Mouse (Mus musculus) kidney, embryonic 15.5 days (tissue): ENCODE data around the gene Phc2. TPM values are rescaled to one million over a fixed set of nuclear protein-coding genes. Genes with fewer than 3 reads are reported as not detected.
A peak's percentile ranks its signal among the peaks of the same experiment; 100 is the strongest.

Experiments
- ATAC-seq: fragments of 200-750 bp; cut with Nextera tagmentation; replicated peaks from 2 replicates; pipeline ENCODE4 v1.8.0; 2017; ENCODE audit warnings: moderate TSS enrichment; ENCODE audit not compliant: low FRiP score
- H3K27ac ChIP-seq: fragments of 300-500 bp; sonication (generic); 2 replicates; pipeline ENCODE4 v1.5.1; 2015; ENCODE audit warnings: mild to moderate bottlenecking, inconsistent platforms
- H3K27me3 ChIP-seq: fragments of 300-500 bp; sonication (generic); 2 replicates; pipeline ENCODE4 v1.6.1; 2015; ENCODE audit warnings: inconsistent platforms
- H3K36me3 ChIP-seq: fragments of 300-500 bp; sonication (generic); 2 replicates; pipeline ENCODE4 v1.6.1; 2015; ENCODE audit warnings: inconsistent platforms
- H3K4me1 ChIP-seq: fragments of 300-500 bp; sonication (generic); 2 replicates; pipeline ENCODE4 v1.6.1; 2015; ENCODE audit warnings: inconsistent platforms
- H3K4me2 ChIP-seq: fragments of 300-500 bp; sonication (generic); 2 replicates; pipeline ENCODE4 v1.6.1; 2015; ENCODE audit warnings: moderate library complexity, mild to moderate bottlenecking, inconsistent platforms
- H3K4me3 ChIP-seq: fragments of 300-500 bp; sonication (generic); replicated peaks from 2 replicates; pipeline ENCODE4 v1.5.1; 2015; ENCODE audit warnings: mild to moderate bottlenecking, inconsistent platforms
- H3K9ac ChIP-seq: fragments of 300-500 bp; sonication (generic); 2 replicates; pipeline ENCODE4 v1.6.1; 2015; ENCODE audit warnings: mild to moderate bottlenecking, inconsistent platforms
- H3K9me3 ChIP-seq: fragments of 300-500 bp; sonication (generic); replicated peaks from 2 replicates; pipeline ENCODE4 v1.6.1; 2016; ENCODE audit warnings: inconsistent platforms
- WGBS: fragments of 180-500 bp; shearing (Covaris S2); methylation state at CpG from one replicate; pipeline ENCODE4 v1.1.7; 2015; ENCODE audit warnings: mixed read lengths; 5-methylcytosine and 5-hydroxymethylcytosine counted together
- polyA plus RNA-seq: library from polyadenylated mRNA; unstranded; fragments of >200 nt; fragmentation: Nextera tagmentation; extraction: Ambion mirVana; gene quantifications from 2 replicates; pipeline ENCODE4 v1.2.1, GENCODE M21; 2015

Gene Phc2
- polyA plus RNA-seq, 1 experiment from 2014 or later: 40.3 TPM

DNA sequence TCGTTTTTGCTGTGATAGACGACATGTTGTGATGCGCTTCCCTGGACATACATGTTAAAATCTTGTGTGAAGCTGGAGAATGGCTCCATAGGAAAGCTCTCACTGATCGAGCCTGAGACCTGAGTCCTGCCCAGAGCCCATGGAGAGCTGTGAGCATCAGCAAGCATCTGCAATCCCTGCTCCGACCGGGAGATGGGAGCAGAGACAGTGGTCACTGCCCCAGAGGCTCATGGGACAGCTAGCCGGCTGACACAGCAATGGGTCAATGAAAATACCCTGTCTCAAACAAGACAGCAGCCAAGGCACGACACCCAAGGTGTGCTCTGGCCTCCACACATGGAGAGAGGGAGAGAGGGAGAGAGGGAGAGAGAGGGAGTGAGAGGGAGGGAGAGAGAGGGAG is 26.6 kb downstream of the Phc2 start:
- ATAC-seq: no peak
- Histone ChIP-seq H3K9me3 (no peaks in the 10 kb centered on the region), H3K9ac (no peak overlapping the region), H3K4me1 (peaks cover 14% of the 10 kb centered on the region), H3K27ac (no peak overlapping the region), H3K27me3 (no peaks in the 10 kb centered on the region), H3K4me3 (no peak overlapping the region), H3K4me2 (no peak overlapping the region), H3K36me3 (no peaks in the 10 kb centered on the region)
- WGBS: 61% methylated on average over 8 of the region's 8 CpGs

DNA sequence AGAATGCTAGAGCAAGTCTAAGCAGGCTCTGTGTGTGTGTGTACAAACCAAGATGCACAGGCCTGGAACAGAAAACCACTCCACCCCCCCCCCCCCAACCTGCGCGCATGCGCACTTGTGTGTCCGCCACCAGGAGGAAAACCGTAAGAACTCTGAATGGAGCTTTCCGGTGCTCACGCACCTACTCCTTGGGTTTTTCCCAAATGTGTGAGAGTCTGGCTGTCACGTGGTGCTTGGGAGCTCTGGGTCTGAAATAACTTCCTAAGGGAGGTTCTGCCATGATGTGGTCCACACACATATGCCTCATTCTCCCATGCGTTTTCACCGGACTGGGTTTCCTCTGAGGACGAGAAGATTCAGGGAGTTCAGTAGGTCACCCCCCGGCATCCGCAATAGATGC is 27.8 kb downstream of the Phc2 start:
- H3K27ac ChIP-seq: no peak overlapping the region
- whole genome bisulfite sequencing: 91% methylated on average over 13 of the region's 13 CpGs
- no peak overlapping the region for H3K4me2 ChIP-seq
- H3K36me3 ChIP-seq: no peaks in the 10 kb centered on the region
- ATAC-seq: no peak
- no peaks in the 10 kb centered on the region for H3K27me3 ChIP-seq
- no peak overlapping the region for H3K4me3 ChIP-seq
- H3K9me3 ChIP-seq: no peaks in the 10 kb centered on the region
- H3K4me1 ChIP-seq: peaks cover 14% of the 10 kb centered on the region
- H3K9ac ChIP-seq: no peak overlapping the region

DNA sequence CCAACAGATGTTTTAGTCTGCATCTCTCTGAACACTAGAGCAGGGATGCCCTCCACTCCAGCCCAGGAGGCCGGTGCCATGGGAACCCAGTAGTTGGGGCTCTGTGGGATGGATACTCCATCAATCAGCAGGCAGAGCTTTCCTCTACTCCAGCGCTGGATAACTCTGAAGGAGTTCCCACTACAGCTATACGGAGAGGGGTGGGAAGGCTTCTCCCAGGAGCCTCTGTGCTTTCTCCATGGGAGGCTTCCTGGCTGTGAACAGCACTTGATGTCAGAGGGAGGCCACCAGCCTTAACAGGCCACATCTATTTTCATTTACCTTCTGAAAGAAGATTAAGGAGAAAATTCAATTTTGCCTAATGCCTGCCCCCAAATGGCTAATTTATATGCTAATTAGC is 29.2 kb downstream of the Phc2 start:
- Histone ChIP-seq H3K27ac (no peak overlapping the region), H3K9me3 (no peaks in the 10 kb centered on the region)
- WGBS: 53% methylated on average over 3 of the region's 3 CpGs

DNA sequence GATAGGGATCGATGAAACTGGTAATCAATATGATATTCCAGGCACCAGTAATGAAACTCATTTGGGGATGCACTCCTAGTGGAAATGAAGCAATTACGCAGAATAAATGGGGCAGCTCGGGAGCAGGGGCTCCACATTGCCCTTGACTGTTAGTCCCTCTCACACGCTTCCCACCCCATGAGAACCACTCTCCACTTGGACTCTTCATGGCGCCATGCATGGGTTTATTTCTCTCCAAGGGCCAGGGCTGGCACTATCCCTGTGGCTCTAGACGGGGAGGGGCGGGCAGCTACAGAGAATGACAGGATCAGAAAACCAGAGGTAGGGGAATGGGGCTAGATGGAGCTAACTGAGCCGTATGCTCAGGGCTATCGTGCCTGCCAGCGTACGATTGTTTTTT is 29.6 kb downstream of the Phc2 start:
- no peak for ATAC-seq
- Histone ChIP-seq H3K27ac (no peak overlapping the region), H3K4me3 (no peak overlapping the region), H3K36me3 (no peaks in the 10 kb centered on the region), H3K4me2 (no peak overlapping the region), H3K9ac (no peak overlapping the region), H3K27me3 (no peaks in the 10 kb centered on the region), H3K4me1 (peaks cover 19% of the 10 kb centered on the region), H3K9me3 (no peaks in the 10 kb centered on the region)
- WGBS: 84% methylated on average over 11 of the region's 11 CpGs

More for the DNA sequence above, 29.2 kb downstream of the Phc2 start:
- ATAC-seq: no peak
- Histone ChIP-seq H3K4me2 (no peak overlapping the region), H3K4me3 (no peak overlapping the region), H3K9ac (no peak overlapping the region), H3K27me3 (no peaks in the 10 kb centered on the region), H3K4me1 (peaks cover 18% of the 10 kb centered on the region), H3K36me3 (no peaks in the 10 kb centered on the region)

DNA sequence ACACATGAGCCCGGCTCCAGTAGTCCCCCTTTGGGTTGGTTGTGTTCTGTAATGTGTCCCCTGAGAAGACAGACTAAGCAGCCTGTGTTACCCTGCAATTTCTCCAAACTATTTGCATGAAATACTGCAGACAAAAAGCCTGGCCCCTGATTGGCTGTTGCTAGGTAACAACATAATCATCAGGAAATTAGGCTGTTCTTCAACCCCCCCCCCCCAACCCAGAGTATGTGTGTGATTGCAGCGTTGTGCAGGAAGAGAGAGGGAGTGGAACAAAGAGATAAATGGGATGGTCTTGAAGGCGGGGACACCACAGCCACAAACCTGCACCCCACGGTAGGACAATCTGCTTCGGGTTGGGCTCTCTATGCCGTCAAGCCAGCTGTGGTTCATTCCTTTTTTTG is 34.0 kb downstream of the Phc2 start:
- no peak overlapping the region for H3K27ac ChIP-seq
- no peak overlapping the region for H3K9ac ChIP-seq
- peaks cover 58% of the 10 kb centered on the region for H3K4me1 ChIP-seq
- H3K4me2 ChIP-seq: no peak overlapping the region
- no peaks in the 10 kb centered on the region for H3K27me3 ChIP-seq
- no peaks in the 10 kb centered on the region for H3K9me3 ChIP-seq
- H3K4me3 ChIP-seq: no peak overlapping the region
- no peaks in the 10 kb centered on the region for H3K36me3 ChIP-seq
- 43% methylated on average over 6 of the region's 6 CpGs for WGBS
- ATAC-seq: no peak

DNA sequence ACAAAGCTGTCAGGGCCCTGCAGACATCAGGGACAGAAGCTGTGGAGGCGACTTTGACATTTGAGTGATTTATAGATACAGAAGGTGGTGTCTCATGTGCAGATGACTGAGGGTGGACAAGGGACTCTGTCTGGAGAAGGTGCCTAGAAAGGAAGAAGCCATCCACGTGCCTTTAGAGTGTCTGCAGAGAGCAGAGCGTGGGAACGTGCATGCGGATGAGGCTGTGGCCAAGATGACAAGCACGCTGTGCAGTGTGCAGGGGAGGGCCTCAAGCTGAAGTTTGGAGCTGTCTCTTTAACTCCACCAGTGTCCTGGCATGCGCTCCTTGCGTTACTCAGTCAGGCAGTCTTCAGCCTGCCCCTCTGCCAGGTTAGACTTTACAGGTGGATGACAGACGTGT is 34.5 kb downstream of the Phc2 start:
- Histone ChIP-seq H3K4me1 (peaks cover 63% of the 10 kb centered on the region), H3K27ac (no peak overlapping the region), H3K4me2 (no peak overlapping the region), H3K4me3 (no peak overlapping the region), H3K9me3 (no peaks in the 10 kb centered on the region), H3K36me3 (no peaks in the 10 kb centered on the region), H3K27me3 (no peaks in the 10 kb centered on the region), H3K9ac (no peak overlapping the region)
- 58% methylated on average over 9 of the region's 9 CpGs for WGBS
- no peak for ATAC-seq

DNA sequence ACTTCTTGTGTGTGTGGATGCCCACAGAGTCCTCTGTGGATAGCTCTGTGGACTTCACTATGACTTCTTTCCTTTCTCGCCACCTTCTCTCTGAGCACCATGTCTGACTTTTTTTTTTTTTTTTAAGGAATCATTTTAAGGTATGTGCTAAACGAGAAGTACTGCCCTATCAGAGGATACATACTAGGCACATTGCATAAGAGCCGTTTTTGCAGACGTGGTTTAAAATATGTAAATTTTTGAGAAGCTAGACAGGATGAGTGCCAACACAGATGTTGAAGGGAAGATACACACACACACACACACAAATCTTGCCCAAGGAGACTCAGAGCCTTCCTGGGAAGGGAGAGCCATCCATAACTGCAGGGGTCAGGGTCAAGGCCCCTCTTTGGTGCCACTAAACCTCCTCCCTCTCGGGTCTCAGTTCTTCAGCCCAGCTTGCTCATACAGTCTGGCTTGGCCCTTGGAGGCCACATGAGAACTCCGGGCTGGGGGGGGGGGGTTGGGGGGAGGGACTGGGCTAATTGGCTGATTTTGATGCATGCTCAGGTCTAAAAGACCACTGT is 35.3 kb downstream of the Phc2 start:
- 58% methylated on average over 6 of the region's 6 CpGs for WGBS

DNA sequence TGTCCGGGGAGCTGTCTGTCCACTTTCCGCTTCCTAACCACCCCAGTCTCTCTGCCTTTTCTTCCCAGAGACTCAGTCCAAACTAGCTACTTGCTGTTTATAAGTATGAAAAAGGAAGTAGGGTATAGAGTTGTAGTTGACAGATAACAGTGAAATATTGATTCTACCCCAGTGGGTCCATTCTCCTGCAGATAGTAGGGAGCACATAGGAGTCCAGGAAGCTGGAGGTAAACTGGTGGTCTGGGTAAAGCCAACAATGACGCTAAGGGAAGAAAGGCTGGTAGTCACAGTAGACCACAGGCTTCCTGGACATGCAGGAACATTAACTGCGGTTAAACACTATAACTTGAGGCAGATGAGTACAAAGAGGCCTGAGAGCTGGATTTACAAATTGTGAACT is 36.7 kb downstream of the Phc2 start:
- H3K27ac ChIP-seq: peak overlapping the region; percentile 72
- H3K27me3 ChIP-seq: no peaks in the 10 kb centered on the region
- H3K4me3 ChIP-seq: no peak overlapping the region
- H3K9me3 ChIP-seq: no peaks in the 10 kb centered on the region
- 75% methylated on average over 4 of the region's 4 CpGs for WGBS
- H3K4me2 ChIP-seq: no peak overlapping the region
- no peaks in the 10 kb centered on the region for H3K36me3 ChIP-seq
- H3K9ac ChIP-seq: no peak overlapping the region
- peaks cover 77% of the 10 kb centered on the region for H3K4me1 ChIP-seq
- ATAC-seq: no peak

More for the DNA sequence above, 35.3 kb downstream of the Phc2 start:
- no peak for ATAC-seq
- Histone ChIP-seq H3K4me2 (no peak overlapping the region), H3K27ac (0 out of 2 replicates have a peak overlapping the region, but pooled peaks have one; percentile 16), H3K36me3 (no peaks in the 10 kb centered on the region), H3K9me3 (no peaks in the 10 kb centered on the region), H3K4me3 (no peak overlapping the region), H3K4me1 (peaks cover 69% of the 10 kb centered on the region), H3K27me3 (no peaks in the 10 kb centered on the region), H3K9ac (no peak overlapping the region)

DNA sequence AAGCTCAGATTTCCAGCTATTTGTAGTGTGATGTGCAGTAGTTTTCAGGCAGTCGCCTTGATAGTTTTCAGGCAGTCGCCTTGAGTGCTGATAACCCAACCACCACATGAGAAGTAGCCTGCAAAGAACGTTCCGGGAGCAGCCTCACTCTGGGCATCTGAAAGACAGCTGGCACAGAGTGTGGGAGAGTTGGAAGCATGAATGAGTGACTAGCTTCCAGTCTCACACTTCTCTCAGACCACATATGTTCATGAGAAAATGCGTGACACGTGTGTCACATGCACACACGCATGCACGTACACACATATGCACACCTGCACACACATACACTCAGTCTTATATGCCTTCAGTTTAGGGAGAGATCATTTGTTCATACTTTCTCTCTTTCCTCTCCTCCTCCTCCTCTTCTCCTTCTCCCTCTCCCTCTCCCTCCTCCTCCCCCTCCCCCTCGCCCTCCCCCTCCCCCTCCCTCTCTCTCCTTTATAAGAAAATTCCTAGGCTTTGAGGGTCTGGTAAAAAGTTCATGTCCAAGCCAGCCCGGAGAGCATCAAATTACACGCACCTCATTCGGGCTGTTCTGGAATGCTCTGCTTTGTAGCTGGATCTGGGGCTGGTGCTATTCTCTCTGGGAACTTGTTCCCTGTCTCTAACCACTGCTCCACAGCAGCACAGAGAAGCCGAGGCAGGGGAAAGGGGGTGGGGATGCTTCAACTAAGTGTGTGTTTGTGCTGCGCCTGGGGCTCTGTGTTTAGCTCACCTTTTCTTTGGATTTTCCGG is 37.8 kb downstream of the Phc2 start:
- Histone ChIP-seq H3K9ac (no peak overlapping the region), H3K4me1 (peaks cover 86% of the 10 kb centered on the region), H3K27me3 (no peaks in the 10 kb centered on the region), H3K36me3 (no peaks in the 10 kb centered on the region), H3K4me3 (no peak overlapping the region), H3K27ac (peak overlapping the region; percentile 78), H3K4me2 (no peak overlapping the region), H3K9me3 (no peaks in the 10 kb centered on the region)
- WGBS: 43% methylated on average over 14 of the region's 15 CpGs
- ATAC-seq: peak; percentile 5; the same call in 1 of the 2 replicates

DNA sequence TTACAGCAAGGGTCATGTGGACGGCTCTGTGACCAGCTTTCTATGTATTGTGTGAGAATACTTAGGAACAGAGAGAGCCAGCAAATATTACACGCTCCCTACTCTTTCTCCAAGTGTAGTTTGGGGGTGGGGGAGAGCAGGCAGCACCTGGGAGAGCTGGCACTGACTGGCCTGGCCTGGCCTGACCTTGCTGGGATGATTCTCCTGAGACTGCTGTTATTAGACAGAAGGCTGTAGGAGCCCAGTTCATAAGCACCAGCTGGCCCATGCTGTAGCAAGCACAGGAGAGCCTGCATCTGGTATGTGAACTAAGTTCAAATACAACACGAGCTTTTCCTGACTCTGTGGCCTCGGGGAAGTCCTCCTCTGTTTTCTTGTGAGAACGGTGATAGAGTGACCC is 38.7 kb downstream of the Phc2 start:
- no peak overlapping the region for H3K4me2 ChIP-seq
- H3K4me3 ChIP-seq: no peak overlapping the region
- no peak overlapping the region for H3K9ac ChIP-seq
- H3K27me3 ChIP-seq: no peaks in the 10 kb centered on the region
- peak overlapping the region; percentile 78 for H3K27ac ChIP-seq
- ATAC-seq: no peak
- 39% methylated on average over 5 of the region's 5 CpGs for WGBS
- no peaks in the 10 kb centered on the region for H3K36me3 ChIP-seq
- no peaks in the 10 kb centered on the region for H3K9me3 ChIP-seq
- H3K4me1 ChIP-seq: peaks cover 92% of the 10 kb centered on the region

DNA sequence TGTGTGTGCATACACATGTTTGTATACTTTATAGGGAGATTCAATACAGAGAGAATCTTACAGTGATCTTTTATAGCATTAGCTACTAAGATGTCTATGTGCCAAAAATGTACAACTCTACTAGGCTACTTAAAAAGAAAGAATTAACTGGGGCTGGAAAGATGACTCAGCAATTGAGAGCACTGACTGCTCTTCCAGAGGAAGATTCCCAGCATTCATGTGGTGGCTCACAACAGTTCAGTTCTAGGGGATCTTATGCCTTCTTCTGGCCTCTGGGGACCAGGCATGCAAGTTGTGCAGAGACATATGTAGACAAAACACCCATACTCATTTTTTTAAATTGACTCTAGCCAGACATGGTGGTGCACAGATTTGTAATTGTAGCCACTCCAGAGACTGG is 39.8 kb downstream of the Phc2 start:
- H3K9me3 ChIP-seq: no peaks in the 10 kb centered on the region
- no peaks in the 10 kb centered on the region for H3K36me3 ChIP-seq
- no peak overlapping the region for H3K9ac ChIP-seq
- H3K27me3 ChIP-seq: no peaks in the 10 kb centered on the region
- H3K27ac ChIP-seq: peak overlapping the region; percentile 54; the same call in 1 of the 2 replicates
- H3K4me1 ChIP-seq: peaks cover 91% of the 10 kb centered on the region
- H3K4me3 ChIP-seq: no peak overlapping the region
- no peak overlapping the region for H3K4me2 ChIP-seq
- no peak for ATAC-seq

DNA sequence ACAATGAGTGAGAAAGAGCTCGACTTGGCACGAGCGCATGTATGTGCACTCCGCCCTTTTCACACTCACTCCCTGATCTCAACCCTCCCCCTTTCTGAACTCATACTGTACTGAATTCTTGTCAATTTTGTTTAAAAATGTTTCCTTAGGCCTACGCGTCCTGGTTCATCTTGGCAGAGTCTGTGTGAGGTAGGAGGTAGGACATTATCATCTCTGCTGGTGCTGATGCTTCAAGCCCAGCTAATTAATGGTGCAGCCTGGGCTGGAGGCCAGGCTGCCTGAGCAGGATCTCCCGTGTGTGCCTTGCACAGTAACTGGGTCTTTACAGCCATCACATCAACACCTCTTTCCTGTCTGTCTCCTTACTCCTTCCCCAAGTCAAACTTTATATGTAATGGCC is 40.6 kb downstream of the Phc2 start:
- ATAC-seq: no peak
- Histone ChIP-seq H3K4me3 (no peak overlapping the region), H3K9me3 (no peaks in the 10 kb centered on the region), H3K9ac (no peak overlapping the region), H3K27me3 (no peaks in the 10 kb centered on the region), H3K4me1 (peaks cover 88% of the 10 kb centered on the region), H3K36me3 (no peaks in the 10 kb centered on the region), H3K27ac (no peak overlapping the region), H3K4me2 (no peak overlapping the region)
- WGBS: 62% methylated on average over 7 of the region's 7 CpGs
